Mouse (Mus musculus): ENCODE measurements around the gene Thsd7a.

GRCm38 (mm10) chr6:12602927-12603326, 146.3 kb downstream of the Thsd7a start:
- TF ChIP-seq CTCF (IDR thresholded peaks at IDR 0.05; ENCODE audit: low read depth, low read length), result no peak
- no peak for TF ChIP-seq EP300 (IDR thresholded peaks at IDR 0.05; ENCODE audit: insufficient read depth, low read depth, low read length)
- no peak for TF ChIP-seq POLR2A (IDR thresholded peaks at IDR 0.05; ENCODE audit: insufficient read depth, low read length)

Measured in ES-Bruce4 (cell line).